Mouse (Mus musculus): ENCODE measurements around the gene Mical2.

Gene Mical2

DNA sequence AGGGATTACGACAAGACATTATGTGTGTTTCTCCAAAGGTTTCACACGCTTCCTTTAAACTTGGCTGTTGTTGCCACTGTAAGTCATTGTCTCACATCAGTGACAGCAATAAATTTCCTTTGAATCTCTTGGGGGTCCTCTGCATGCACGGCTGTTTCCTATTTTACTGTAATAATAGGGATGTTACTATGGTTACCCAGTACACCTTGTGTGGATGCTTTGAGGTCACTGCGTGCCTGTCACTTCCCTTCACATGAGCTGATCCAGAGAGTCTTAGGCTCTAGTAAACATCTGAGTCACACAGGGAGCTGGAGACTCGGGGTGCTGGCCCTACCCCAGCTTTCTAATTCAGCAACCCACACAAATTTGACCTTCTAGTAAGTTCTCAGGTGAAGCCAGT is 88.0 kb downstream of the Mical2 start:
- peak; percentile 31 for DNase-seq (ENCODE audit: low read depth, low spot score)

DNA sequence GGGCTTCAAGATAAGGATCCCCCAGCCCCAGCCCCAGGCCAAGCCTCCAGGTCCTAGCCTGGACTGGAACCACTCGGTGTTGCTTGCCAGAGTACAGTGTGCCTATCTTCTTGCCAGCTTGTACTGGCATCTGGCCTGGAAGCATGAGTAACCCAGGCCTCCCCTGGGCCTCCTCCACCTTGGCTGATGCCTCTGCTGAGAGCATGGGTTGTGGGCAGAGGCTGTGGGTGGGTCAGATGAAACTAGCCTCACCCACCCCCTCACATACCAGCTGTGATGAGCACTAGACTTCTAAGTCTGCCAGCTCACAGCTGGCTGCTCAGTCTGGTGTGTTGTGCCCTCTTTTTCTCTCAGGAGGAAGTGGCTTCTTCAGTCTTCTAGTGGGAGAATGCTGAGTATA is 90.6 kb downstream of the Mical2 start:
- no peak for DNase-seq (ENCODE audit: low read depth, low spot score)

DNA sequence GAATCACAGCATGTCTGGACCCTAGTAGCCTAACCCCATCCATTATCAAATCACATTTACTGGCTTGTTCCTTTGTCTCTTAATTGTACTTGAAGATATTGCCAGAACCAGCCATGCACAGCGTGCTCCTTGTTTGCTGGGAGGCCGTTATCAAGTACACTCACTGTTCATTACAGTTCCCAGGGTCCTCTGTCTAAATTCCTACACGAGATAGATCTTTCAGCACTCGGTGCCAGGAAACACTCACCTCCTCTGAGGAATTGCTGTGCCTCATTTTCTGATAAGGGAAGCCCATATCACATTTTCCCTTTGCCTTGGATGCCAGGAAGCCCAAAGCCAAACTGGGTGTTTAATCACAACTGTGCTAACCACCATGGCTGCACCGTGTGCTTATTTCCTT is 91.8 kb downstream of the Mical2 start:
- no peak for DNase-seq (ENCODE audit: low read depth, low spot score)

DNA sequence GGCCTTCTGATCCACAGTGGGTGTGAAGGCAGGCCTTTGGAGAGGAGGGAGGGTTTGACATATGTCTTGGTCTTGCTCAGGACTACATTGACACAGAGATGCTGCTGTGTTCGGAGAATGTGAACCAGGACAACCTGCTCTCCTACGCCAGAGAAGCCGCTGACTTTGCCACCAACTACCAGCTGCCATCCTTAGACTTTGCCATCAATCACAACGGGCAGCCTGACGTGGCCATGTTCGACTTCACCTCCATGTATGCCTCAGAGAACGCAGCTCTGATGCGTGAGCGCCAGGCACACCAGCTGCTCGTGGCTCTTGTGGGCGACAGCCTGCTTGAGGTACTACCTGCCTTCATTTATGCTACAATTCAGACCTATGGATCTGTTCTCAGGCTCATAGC is 92.7 kb downstream of the Mical2 start:
- DNase-seq (ENCODE audit: low read depth, low spot score): no peak

DNA sequence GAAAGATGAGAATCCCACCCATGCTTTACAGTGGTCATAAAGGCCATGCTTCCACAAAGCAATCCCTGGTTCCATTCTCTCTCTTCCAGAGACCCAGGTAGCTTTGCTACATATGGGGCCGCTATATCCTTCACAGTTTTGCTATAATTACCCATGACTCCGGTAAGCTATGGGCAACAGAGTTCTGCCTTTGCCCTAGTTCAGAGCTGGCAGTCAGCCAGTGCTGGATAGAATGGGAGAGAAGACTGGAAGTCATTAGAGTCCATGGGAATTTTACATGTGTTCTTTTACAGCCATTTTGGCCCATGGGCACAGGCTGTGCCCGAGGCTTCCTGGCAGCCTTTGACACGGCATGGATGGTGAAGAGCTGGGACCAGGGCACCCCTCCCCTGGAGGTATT is 93.8 kb downstream of the Mical2 start:
- no peak for DNase-seq (ENCODE audit: low read depth, low spot score)

DNA sequence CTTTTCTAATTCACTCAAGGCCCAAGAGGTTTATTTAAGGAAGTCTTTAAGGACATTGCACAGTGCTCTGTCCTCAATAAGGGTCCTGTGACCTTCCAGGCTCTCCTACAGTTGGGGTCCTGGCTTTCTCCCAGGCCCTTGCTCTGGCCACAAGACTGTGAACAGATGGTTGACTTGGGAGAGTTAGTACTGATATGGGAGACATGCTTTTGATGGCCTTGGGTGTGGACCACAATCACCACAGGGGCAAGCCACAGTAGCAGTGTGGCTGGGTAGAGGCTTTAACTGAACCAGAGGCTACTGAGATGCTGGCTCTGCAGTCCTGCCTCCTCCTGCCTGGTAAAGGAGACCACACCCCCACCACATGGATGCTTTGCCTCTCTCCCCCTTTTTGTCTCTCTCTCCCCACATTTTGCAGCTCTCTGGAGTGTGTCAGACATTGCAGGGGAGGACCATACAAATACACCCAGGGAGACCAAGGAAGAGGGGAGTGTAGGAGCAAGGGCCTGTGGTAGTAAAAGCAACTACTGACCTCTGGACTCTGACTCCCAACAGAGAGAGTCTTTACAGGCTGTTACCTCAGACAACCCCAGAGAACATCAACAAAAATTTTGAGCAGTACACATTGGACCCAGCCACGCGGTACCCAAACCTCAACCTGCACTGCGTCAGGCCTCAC is 94.5 kb downstream of the Mical2 start:
- no peak for DNase-seq (ENCODE audit: low read depth, low spot score)

DNA sequence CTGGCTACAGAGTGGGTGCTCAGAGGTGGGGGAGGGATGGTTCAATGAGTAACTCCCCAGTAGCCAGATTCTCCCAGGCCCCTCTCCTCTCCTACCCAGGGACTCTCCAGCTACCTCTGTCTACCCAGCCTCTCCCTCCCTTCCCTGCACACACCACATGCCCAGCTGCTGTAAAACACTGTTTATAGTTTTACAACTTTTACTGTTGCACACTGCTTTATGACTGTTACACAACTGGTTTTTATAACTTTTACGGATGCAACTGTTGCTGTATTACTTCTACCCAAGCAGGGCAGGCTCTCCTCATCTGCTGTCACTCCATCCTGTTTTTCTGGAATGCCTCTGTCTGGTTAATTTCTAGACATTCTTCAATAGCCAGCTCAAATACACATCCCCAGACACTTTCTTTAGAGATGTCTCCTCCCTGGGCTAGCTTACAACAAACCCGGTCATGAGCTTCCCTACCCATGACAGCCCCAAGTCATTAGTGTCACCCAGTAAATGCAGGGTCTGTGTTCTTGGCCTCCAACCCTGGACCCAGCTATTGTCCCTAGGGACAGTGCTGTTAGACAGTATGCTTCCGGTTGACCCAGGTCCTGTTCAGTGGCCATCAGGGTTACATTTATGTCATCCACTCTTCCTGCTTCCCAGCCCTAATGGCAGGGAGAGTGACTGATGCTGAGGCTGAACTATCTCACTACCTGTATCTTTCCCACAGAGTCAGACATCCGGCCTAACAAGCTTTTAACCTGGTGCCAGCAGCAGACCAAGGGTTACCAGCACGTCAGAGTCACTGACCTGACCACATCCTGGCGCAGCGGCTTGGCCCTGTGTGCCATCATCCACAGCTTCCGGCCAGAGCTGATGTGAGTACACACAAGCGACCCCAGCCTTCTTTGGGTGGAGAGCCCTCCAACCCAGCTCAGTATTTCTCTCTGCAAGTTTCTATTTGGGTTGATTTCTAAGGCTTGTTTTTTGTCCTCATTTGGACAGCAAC is 96.4 kb downstream of the Mical2 start:
- no peak for DNase-seq (ENCODE audit: low read depth, low spot score)

DNA sequence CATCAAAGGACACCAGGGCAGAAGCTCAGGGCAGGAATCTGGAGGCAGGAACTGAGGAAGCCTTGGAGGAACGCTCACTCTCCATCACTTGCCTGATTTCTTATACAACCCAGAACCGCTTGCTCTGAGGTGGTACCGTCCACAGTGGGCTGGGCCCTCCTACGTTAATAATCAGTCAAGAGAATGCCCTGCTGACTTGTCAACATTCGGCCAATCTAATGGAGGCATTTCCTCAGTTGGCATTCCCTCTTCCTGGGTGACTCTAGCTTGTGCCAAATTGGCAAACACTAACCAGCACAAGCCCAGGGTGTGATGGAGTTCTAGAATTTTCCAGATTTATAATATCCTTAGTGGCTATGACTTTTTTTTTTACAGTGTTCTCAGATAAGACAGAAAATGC is 98.9 kb downstream of the Mical2 start:
- DNase-seq (ENCODE audit: low read depth, low spot score): no peak

DNA sequence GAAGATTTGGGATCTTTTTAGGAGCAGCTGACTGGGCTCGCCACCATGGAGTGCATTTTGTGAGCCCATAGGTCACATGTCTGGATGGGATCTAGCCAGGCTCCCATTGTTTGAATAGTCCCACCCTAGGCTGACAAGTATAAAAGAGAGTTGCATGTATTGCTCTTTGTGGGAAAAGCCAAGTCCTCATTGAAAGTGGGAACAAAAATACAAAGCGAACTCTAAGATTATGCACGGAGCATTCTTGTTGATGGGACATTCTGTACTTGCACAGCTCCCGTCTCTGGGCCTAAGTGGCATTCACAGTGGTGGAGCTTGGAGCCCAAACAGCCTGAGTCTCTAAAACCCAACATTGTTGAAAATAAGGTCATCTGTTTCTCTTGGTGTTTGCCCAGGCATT is 101.2 kb downstream of the Mical2 start:
- DNase-seq (ENCODE audit: low read depth, low spot score): no peak

DNA sequence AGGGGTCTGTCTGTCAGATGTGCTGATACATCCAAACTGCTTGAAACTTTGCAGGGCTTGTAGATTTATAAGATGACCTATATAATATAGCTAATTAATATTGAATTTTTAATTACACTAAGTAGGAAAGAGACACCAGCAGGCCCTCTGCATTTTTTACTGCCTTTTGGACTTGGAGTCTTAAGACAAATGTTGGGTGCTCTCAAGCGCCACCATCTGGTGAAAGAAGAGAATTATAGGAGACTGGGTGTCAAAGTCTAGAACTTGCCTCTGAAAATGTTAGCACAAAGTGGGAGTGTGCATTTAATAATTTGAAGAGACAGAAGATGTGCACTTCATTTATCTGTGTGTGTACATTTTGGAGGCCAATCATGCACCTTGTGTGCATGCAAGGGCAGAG is 103.3 kb downstream of the Mical2 start:
- no peak for DNase-seq (ENCODE audit: low read depth, low spot score)

DNA sequence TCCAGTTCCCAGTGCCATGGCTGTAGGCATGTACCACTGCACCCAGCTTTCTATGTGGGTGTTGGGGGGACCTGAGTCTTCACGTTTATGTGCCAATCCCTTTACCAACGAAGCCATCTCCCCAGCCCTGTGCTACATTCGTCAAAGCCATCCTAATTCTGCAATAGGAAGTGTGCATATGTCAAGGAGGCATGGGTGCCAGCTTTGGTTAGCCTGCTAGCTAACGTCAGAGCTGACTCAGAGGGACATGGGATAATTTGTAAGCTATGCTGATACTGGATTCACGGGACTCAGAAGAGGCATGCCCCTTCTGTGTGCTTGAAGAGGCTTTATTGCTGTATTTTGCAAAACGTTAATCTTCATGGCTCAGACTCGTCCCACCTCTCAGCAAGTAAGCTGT is 103.8 kb downstream of the Mical2 start:
- DNase-seq (ENCODE audit: low read depth, low spot score): no peak

DNA sequence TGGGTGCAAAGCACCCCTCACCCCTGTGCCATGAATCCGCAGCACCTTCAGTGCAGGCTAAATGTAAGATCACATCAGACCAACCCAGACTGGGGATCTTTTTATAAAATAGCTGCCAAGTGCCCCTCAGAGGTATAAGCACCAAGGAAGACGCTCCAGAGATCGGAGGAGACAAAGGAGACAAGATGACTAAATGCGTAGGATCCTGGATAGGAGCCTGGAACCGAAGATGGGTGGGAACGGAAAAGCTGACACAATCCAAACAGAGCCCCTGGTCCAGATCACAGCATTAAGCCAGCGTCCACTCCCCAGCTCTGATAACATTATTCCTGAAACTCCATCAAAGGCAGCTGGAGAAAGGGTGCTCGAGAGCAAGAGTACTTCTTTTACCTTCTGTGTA is 105.3 kb downstream of the Mical2 start:
- no peak for DNase-seq (ENCODE audit: low read depth, low spot score)

DNA sequence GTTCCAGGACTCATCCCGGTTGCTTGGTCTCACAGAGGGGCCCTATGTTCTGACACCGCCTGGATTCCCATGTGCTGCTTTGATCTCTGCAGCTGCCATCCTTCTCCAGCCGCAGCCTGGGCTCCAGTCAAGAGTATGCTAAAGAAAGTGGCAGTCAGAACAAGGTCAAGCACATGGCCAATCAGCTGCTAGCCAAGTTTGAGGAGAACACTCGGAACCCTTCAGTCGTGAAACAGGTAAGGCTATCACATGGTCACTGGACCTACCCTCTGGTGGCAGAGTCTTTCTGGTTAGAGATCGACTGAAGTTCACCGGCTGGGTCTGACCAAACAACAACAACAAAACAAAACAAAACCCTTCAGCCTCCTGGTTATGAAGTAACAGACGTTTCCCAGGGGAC is 106.1 kb downstream of the Mical2 start:
- no peak for DNase-seq (ENCODE audit: low read depth, low spot score)

DNA sequence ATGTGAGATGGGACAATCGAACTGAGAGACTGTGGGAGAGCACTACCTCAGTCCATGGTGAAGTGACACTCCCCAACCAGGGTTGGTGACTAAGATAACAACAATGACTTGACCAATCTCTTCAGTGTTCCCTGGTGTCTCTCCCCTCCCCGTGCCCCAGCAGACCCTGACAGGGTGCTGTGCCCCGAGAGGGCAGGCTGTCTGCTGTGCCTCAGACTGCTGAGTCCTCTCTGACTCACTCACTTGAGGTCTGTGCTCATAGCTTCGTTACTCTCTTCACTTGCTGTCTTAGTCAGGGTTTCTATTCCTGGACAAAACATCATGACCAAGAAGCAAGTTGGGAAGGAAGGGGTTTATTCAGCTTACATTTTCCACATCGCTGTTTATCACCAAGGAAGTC is 106.8 kb downstream of the Mical2 start:
- no peak for DNase-seq (ENCODE audit: low read depth, low spot score)

DNA sequence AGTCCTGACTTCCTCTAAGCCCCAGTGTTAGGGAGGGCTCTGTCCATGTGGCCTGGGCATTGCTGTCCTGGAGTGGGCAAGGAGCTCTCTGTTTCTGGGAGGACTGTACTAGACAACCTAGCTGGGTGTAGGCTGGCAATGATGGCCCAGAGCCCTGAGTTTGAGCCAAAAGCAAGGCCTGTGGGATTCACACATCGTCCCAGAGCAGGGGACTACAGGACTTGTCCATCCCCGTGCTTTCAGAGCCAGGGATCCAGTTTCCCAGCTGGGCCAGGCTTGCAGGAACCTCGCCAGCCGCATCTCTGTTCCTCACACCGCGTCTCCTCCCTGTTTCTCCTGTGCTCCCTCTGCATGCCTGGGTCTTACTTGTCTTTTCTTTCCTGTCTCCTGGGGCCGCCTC is 107.7 kb downstream of the Mical2 start:
- DNase-seq (ENCODE audit: low read depth, low spot score): no peak

DNA sequence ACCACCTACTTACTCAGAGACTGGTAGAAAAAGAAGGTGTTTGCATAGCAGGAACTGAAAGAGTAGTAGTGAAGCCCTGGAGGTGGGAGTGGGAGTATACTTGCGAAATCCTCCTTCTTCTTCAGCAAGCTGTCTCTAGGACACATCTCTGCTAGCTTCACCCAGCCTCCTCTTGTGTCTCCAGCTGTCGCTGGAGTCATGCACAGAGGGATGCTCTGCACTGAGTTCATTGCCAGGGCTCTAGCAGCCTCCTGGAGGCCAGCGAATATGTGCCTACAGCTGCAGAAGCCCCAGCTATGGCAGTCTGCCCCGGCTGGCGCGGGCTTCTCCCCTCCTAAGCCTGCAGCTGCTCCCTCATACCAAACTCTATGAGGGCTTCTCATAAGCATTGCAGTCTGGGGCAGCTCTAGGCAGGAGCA is 110.6 kb downstream of the Mical2 start:
- DNase-seq (ENCODE audit: low read depth, low spot score): no peak

DNA sequence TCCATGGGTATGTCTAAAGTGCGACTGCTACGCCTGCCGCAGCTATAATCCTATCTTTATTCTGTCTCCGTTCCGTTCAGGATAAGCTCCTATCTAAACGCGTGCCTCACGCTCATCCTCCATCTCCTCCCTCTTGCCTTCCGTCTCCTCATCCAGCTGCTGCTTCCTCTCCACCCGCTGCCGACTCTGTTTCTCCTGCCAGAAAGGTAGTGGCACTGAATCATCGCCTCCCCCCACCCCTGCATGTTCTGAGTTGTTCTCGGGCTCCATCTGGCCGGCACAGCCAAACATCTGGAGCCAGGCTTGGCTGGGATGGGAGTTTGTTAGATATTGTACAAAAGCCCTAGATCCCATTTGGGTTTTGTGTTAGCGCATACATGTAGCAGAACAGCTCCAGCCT is 111.1 kb downstream of the Mical2 start:
- DNase-seq (ENCODE audit: low read depth, low spot score): no peak

DNA sequence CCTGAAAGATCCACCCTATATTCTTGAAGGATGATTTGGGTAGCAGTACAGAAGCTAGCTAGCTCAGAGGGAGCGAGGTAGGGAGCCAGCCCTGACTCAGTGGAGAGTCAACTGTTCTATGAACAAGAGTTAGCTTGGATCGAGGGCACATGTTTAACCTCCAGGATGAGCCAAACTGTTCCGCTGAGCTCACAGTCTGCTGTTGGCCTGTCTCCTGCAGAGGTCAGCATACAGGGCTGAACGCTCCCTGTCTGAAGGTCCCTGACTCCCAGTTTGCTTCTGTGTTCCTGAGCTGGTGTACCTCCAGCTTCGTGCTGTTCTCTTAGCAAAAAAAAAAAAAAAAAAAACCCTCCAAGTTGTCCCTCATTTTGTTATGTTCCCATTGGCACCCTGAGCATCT is 112.1 kb downstream of the Mical2 start:
- no peak for DNase-seq (ENCODE audit: low read depth, low spot score)

DNA sequence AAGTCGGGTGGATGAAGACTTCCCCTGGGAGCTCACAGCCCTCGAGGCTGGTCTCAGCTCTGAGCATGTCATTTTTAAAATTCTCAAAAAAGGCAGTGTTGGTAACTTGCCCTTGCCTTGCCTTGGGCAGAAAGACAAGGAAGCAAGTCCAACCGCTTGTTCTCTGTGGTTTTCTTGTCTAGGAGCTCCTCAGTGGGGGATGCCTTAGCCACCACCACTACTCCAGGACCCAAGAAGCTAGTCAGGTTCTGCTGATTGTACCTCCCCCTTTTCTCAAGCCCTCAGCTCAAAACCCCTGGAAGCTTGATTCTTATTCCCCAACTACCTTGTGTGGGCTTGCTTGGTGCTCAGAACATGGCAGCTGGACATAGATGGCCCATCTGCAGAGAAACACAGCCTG is 115.4 kb downstream of the Mical2 start:
- DNase-seq (ENCODE audit: low read depth, low spot score): no peak

DNA sequence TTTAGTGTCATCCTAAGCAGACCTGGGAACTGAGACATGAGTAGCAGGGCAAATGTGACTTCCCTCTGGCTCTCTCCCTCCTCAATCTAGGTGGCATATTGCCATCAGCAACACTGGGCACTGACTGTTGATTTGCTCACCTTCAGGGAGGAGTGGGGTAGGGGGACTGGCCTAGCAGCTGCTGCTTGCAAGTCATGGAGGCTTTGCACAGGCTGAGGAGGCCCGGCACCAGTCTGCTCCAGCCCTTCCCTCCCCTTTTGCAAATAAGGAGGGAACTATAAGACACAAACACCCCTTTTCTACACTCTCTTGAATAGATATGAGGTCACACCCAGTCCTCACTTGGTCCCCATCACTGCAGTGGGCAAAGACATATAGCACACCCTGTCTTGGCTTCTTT is 120.0 kb downstream of the Mical2 start:
- DNase-seq (ENCODE audit: low read depth, low spot score): no peak

DNA sequence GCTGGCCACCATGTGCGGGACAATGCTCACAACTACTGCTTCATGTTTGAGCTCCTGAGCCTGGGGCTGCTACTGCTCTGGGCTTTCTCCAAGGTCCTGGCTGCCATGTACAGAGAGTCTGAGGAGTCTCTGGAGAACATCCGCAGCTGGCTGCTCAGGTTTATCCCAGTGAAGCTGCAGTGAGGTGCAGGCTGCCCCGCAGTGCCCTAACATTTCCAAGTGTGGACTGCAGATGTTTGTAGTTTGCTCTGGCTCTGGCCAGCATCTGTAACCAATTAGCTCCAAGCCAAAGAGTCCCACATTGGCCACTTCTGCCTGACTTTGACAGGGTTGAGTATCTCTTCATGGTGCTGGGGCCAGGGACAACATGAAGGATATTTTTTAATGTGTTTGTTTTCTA is 125.9 kb downstream of the Mical2 start:
- peak; percentile 90 for DNase-seq (ENCODE audit: low read depth, low spot score)

DNA sequence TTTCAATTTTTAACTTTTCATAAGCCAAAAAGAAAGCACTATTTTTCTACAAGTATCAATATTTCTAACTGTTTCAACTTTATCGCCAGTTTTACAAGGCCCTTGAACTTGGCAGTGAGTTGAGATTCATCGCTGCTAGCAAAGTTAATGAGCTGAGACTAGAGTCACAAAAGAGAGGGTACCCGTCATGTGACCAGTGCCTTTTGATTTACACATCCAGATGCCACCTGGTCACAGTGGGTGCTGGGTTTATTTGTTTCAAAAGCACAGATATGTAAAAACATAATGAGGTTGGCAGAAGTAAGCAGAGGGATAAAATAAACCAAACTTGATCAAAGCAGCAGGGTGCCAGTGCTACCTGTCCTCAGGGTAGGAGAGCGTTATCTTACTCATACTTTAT is 126.3 kb downstream of the Mical2 start:
- peak; percentile 53 for DNase-seq (ENCODE audit: low read depth, low spot score)

DNA sequence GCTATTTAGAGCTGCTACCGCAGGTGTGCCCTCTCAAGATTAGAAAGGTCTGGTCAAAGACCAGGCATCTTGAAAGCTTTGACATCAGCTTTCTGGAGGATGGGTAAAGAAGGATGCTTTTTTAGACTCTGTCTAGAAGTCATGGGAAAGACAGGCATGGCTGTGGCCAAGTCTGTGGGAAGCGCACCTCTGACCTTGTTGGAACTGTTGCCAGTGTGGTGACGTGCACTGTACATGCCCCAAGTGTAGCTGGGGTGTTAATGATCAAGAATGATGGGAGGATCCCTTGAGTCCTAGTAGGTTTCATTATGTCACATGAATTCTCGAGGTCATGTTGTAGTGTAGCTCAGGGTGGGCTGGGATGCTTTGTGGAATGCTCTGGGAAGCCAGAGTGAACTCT is 127.4 kb downstream of the Mical2 start:
- DNase-seq (ENCODE audit: low read depth, low spot score): no peak
